Mouse (Mus musculus) mouse trophoblast stem cell (cell line): ENCODE data around the gene Sox13.

ENCODE experiments used
- in situ Hi-C, 2 experiments: fragments of 300-500 bp; cut with MseI, MboI; formaldehyde crosslinking; loops; 2 replicates in 1 of 2; 3 replicates in 1 of 2; pipeline ENCODE4 v1.15.1; 2025

Gene Sox13

DNA sequence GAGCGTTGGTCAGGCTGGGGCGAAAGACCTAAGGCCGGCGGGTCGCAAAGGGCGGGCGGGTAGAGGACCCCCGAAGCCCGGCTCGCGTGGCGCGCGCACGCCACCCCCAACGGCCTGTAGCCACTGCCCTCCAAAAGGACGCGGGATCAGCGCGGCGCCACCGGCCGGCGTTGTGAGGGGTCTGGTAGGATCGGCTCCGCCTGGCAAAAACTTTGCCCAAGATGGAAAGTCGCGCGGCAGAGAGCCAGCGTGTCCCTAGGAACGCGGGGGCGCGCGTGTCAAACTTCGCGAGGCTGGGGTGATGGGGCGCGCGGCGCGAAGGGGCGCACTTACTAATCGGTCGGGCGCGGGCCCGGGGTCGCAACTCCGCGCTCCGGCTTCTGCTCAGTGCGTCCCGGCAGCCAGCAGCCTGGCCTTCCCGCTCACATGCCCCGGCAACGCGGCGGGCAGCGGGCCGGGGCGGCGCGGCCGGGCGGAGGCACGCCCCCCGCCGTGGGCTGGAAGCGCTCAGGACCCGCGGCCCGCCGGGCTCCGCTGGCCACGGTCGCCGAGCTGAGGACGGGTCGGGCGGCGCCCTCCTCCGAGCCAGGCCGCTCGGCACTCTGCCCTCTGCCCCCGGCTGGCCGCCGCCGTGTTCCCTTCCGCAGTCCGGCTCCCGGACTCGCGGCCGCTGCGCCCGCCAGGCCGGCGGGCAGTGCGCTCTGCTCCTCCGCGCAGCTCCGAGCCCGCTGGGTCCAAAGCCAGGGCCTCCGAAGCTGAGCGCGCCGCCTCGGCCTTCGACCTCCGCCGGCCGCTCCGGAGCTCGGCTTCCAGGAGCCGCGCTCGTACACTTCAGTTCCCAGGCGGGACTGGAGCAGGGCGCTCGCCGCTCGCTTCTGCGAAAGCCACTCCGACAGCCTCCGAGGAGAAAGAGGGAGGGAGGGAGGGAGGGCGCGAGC lies at the start of gene Sox13:
TSS of gene Sox13 (minus strand) at position 835 of the 938 bp plus-strand sequence.
- in situ Hi-C loops: no loop called here

GRCm38 (mm10) chr1:133471556-133471955 lies 47.4 kb upstream of the Sox13 start:
- in situ Hi-C loops: no loop called here

- in situ Hi-C loops: no loop called here
Observed at GRCm38 (mm10) chr1:133471086-133471485, 46.9 kb upstream of the Sox13 start.

DNA sequence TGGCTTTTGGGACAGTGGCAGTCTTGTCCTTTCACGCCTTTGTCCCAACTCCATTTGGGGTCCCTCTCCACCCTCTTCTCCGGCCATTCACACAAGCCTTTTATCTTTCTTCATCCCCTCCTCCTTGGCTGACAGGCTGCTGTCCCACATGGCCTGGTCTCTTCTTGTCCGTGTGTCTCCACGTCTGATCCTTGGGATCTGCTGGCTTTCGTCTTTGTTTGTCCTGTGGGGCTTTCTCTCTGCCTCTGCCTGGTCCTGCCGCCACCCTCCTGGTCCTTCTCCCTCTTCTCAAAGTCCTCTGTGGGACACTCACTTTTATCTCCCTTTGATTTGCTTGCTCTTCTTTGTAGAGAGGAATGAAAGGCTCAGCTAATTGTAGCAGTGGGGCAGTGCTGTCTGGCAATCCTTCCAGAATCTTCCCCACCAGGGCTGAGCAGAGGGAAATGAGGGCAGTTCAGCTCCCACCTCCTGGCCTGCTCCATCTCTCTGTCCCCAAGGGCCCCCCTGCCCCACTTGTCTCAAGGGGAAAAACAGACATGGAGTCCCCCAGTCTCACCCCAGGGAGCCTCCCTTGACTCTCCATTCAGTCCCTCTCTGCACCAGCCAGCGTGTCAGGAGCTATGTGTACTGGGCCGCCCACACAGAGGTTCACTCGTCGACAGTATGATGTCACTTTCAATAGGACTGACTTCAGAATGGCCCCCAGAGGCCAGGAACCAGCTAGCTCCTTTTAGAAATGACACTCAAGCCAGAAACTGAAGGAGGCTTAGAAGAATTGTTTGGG lies 46.3 kb upstream of the Sox13 start:
- in situ Hi-C loops: no loop called here

DNA sequence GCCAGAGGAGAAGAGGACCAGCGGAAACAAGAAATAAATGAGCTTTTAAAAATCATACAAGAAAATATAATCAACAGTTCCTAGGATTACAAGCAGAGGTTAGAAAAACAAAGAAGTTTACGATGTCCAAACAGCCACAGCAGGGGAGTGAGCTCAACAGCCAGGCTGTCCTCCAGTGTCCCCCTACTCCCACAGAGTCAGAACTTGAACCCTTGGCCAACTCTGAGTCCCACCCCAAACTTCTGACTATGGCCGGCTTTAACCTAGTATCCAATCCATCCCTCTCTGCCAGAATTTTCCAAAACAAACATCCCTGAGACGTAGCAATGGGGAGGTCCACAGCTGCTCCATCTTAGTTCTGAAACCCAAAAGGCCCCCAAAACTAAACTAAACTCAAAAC lies 45.0 kb upstream of the Sox13 start:
- in situ Hi-C loops: no loop called here

DNA sequence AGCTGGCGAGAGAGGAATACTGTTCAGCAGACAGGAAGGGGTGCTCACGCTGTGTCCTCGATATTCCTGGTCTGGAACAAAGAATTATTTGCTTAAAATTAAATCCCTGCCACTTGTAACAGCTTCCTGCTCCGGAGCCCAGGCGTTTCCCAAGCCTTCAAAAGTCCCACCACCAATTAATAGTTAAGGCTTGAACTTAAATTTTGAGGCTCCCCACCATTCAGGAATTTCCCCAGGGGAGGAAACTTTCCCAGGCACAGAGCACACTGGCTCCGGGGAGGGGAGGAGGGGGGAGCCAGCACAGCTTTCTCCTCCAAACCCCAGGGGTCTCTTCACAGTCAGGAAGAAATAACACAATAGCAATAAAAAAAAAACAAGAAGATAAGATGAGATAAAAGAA lies 44.6 kb upstream of the Sox13 start:
- in situ Hi-C loops: no loop called here

DNA sequence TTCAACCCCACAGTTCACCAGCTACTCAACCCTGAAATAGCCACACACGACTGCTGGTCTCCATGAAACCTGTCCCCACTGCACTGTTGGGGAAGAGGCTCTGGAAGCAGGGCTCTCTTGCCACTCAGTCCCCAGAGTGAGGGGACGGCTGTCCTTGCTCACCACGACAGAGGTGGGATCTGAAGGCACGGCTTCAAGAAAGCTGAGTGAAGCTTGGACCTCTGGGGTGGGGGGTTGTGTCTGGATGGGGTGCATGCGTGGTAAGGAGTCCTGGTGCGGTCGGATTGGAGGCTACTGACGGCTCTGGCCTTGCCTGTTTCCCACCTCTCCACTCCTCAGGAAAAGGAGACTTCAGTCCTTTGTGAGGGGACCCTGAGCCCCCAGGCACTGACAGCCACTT lies 43.7 kb upstream of the Sox13 start:
- in situ Hi-C loops: no loop called here

- in situ Hi-C loops: no loop called here
Observed at GRCm38 (mm10) chr1:133463138-133463537, 39.0 kb upstream of the Sox13 start.

DNA sequence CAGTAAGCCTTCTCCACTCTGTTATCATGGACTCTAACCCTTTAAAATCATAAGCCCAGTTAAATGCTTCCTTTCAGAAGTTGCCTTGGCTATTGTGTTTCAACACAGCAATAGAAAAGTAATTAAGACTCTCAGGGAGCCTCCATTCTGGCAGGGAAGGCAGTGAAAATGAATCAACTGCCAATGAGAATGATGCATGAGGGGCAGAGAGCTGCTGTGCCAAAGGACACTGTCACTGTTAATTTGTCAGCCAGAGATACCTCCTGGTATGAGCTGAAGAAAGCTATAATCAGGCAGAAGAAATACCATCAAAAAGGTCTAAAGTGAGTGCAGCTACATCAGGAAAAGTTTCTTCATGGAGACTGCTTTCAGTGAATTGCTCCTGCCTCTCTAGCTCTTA lies 36.8 kb upstream of the Sox13 start:
- in situ Hi-C loops: no loop called here

DNA sequence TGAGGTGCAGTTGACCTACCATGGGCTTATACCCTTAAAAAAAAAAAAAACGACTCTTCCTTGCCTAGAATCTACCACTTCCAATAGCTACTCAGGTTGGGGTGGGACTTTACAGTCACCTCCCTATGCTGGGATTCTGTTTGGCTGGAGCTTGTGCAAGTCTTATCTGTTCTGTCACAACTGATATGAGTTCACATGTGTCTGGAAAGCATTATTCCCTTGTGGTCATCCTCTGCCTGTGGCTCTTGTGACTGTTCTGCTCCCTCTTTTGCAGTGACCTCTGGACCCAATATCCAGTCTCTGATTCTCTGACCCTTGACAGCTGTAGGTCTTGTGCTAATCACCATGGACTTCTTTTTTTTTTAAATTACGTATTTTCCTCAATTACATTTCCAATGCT lies 31.9 kb upstream of the Sox13 start:
- in situ Hi-C loops: no loop called here

- in situ Hi-C loops: no loop called here
Observed at GRCm38 (mm10) chr1:133452564-133453165, 28.5 kb upstream of the Sox13 start.

DNA sequence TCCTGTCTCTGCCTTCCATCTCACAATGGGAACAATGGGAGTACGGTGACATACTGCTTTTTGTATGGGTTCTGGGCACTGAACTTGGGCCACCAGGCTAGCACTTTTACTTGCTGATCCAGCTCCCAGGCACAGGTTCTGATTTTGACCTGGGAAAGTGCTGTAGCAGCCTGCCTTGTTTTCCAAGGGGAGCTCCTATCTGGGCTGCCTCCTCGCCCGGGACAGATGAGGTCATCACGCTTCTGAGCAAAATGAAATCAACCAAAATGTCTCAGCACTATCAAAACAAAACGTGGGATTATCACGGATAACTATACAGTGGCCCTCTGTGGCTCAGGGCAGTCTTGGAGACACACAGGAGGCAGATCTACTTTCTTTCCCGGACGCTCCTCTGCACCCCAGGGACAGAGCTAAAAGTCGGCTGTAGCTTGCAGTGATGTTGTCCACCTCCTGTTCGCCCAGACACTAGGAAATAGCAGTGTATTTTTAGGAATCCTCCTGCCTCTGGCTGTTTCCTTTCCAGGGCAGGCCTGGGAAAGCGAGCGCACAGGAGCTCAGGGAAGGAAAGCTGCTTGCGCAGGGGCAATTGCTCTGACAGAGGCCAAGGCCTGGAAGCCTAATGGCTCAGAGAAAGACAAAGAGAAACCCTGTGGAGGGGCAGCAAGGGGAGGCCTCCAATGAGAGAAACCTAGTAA lies 27.8 kb upstream of the Sox13 start:
- in situ Hi-C loops: no loop called here

GRCm38 (mm10) chr1:133451025-133451424 lies 26.8 kb upstream of the Sox13 start:
- in situ Hi-C loops: no loop called here

DNA sequence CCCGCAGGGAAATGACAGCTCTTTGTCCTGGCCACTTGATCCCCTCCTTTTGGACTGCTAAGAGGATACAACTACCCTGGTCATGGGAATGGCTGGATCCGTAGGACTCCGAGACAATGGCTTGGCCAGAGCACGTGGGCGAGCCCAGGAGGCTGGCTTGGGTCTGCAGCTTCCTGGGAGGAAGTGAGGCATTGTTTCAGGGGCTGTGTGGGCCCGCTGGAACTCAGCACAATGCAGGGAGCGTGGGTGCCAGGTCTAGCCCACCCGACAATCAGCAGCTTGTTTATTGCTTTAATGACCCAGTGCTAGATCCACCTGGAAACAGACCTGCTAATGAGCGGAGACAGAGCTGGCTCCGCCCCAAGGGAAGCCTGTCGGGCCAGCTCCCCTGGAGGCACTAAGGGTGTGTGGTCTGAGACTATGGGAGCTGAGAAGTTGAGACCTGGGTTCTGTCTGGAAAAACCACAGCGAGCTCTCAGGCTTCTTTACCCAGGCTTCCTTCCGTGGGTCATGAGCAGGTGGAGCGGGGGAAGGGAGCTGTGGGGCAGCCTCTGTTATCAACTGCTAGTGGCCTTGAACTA lies 24.3 kb upstream of the Sox13 start:
- in situ Hi-C loops: no loop called here

DNA sequence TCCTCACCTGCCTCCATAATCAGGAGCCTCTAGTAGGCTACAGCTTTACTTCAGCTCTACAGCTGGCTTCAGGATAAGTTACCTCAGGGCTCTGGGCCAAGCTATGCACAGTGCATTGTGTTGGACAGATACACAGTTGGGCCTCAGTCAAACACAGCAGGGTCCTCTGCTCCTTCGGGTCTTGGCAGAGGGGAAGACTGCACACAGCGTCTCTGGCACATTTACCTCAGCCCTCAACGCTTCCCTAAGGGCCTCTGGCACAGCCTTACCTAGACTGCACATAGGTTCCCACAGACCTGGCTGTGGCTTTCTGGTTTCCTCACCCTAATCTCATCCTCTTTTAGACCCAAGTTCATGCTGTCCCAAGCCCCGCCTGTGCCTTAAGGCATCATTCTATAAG lies 22.1 kb upstream of the Sox13 start:
- in situ Hi-C loops: no loop called here

DNA sequence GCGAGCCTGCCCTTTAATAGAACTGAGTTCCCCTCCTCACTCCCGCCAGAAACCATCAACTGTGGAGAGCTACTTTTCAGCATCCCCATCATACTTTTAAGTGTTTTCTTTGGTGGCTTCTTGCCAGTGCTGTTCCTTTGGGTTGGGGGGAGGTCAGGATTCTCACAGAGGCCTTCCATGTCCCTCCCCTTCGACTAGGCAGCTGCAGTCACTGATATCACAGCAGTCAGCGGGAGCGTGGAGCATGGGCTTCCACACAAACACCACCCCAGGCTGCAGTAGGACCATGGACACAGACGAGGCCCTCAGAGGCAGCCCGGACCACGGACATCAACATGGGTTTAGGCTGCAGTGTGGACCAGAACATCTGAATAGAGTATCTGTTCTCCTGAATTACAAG lies 20.1 kb upstream of the Sox13 start:
- in situ Hi-C loops: no loop called here

DNA sequence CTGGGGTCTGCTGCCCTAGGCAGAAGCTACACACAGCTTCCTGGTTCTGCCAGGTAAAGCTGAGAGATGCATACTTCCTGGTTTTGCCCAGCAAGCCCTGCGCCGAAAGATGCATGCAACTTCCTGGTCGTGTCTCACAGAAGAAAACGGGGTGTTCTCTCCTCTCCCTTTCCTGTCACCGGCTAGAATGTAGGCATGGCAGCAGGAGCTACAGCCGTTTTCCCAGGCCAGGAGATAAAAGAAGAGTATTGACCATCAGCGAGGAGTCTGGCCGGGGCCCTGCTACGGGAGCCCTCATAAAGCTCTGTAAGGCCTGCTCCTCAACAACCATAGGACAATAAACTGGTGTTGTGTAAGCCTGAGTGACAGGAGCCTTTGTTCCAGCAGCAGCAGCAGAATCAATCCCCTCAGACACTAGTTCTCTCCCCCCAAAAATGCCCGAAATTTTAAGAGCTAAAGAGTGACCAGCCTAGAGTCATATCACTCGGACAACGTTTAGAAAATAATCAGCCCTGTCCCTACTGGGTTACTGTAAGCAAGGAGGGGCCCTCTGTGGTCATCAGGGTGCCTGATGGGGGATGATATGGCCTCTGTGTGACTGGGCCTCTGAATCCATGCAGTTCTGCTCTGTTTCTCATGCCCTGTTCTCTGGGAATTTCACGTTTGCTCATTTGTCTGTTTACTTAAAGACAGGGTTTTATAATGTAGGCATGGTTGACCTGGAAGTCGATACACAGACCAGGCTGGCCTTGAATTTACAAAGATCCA lies 13.9 kb upstream of the Sox13 start:
- in situ Hi-C loops: no loop called here

DNA sequence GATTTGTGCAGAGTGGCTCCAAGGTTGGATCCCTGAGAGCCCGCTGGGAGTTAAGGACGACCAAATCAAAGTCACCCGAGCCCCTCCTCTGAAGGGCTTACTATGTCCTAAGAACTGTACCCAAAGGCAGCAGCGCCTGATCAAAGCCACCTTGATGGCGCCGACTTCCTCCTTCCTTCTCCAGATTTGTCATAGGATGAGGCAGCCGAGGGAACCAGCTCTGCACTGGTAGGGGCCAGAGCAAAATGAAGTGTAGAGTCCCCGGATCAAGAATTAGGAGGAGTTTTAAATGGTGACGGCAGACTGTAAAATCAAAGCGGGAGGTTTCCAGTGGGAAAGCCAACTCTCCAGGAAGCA lies 10.6 kb upstream of the Sox13 start:
- in situ Hi-C loops: no loop called here

DNA sequence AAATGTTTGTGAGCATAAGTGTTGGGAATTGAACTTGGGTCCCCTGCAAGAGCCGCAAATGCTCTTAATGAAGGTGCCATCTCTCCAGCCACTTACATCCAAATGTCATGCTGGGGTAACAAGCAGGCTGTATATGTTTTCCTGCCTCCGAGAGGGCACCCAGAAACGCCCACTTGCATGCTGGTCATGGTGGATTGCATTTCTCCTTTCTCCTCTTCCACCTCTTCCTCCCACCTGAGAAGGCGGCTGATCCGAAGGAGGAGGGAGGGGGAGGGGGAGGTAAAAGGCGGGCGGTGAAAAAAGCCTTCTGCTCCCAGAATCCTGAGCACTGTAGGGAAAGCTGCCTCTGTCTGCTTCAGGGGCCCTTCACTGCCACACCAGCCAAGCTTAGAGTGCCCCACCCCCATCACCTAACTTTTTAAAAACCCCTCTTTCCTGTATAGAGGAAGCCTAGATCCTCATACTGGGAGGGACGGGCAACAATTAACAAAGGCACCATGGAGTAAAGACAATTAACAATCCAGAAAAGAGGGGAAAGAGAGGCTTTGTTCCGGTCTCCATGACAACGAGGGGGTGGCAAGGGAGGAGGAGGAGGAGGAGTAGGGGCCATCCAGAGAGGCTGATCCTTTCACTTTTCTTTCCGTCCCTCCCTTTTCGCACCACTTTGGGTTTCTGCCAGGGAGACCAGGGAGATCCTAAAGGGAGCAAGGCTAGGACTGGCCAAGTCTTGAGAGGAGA lies 10.0 kb upstream of the Sox13 start:
- in situ Hi-C loops: no loop called here

DNA sequence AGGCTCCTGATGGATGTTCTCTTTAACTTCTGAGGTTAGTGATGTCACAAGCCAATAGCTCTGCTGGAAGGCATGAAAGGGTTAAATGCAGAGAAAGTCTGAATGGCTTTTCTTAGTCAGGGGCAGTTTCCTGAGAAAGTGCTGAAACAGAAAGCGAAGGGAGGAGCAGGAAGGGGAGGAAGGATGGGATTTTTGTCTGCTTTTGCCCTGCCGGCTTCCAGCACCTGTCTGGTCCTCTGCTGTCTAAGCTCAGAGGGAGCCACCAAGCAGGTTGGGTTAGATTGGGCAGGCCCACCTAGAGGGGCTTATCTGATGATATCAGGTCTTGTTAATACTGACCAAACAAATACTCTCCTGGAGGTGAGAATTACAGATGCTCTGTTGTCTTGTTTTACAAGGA lies 8.4 kb upstream of the Sox13 start:
- in situ Hi-C loops: no loop called here
